In genomic region chr2:71872801-71873443, GRCm38 (mm10) we compare ENCODE assay signal across 7 mouse cellular contexts. TPM values are rescaled to one million over a fixed set of nuclear protein-coding genes. Genes with fewer than 3 reads are reported as not detected.
DNase-seq lines count a peak whose midpoint lies in the region; ATAC-seq and TF ChIP-seq lines count a peak whose summit lies in the region.

Gene Pdk1, plus strand, starts transcription at chr2:71873224.

- ATAC-seq in intestine, postnatal 0 days: peak; percentile 99
- peak; percentile 98 for ATAC-seq in midbrain, embryonic 12.5 days (ENCODE audit: low FRiP score, low read depth)

- H3K4me3 ChIP-seq in embryonic facial prominence, embryonic 10.5 days: peak within 1 kb of the TSS; percentile 87
- peak within 1 kb of the TSS; percentile 78 for H3K4me3 ChIP-seq in intestine, postnatal 0 days (ENCODE audit: low read depth, low read length)
- peak within 1 kb of the TSS; percentile 70 for H3K4me3 ChIP-seq in midbrain, embryonic 12.5 days
- H3K4me3 ChIP-seq in small intestine, adult 2 months (ENCODE audit: low read depth, low read length): peak within 1 kb of the TSS; percentile 92

- H3K4me1 ChIP-seq in embryonic facial prominence, embryonic 10.5 days: peaks cover 30% of the 10 kb centered on the region
- no peaks in the 10 kb centered on the region for H3K4me1 ChIP-seq in intestine, postnatal 0 days (replicated peaks; ENCODE audit: control insufficient read depth, insufficient read depth, low read length)
- 0 out of 2 replicates have a peak, but pooled peaks cover 5% of the 10 kb centered on the region for H3K4me1 ChIP-seq in midbrain, embryonic 12.5 days
- no peaks in the 10 kb centered on the region for H3K4me1 ChIP-seq in small intestine, adult 2 months (ENCODE audit: control insufficient read depth, insufficient read depth, insufficient read length, low read length)

- under 1% methylated on average over 55 of the region's 55 CpGs for WGBS in embryonic facial prominence, embryonic 10.5 days
- WGBS in intestine, postnatal 0 days: 0% methylated on average over 48 of the region's 55 CpGs
- 1% methylated on average over 52 of the region's 55 CpGs for WGBS in midbrain, embryonic 12.5 days
- WGBS in small intestine, adult 2 months: under 1% methylated on average over 55 of the region's 55 CpGs

- H3K27ac ChIP-seq in embryonic facial prominence, embryonic 10.5 days (replicated peaks): peak within 1 kb of the TSS; percentile 95
- peak within 1 kb of the TSS; percentile 95 for H3K27ac ChIP-seq in intestine, postnatal 0 days (ENCODE audit: low read depth, low read length)
- peak within 1 kb of the TSS; percentile 72 for H3K27ac ChIP-seq in midbrain, embryonic 12.5 days (replicated peaks)
- peak within 1 kb of the TSS; percentile 79 for H3K27ac ChIP-seq in small intestine, adult 2 months (ENCODE audit: insufficient read depth, low read depth, low read length)

- 0 out of 2 replicates have a peak, but pooled peaks cover 3% of the 10 kb centered on the region for H3K27me3 ChIP-seq in embryonic facial prominence, embryonic 10.5 days (replicated peaks; ENCODE audit: low read depth, poor library complexity, severe bottlenecking)
- no peaks in the 10 kb centered on the region for H3K27me3 ChIP-seq in intestine, postnatal 0 days (replicated peaks; ENCODE audit: control insufficient read depth, insufficient read depth, low read length)
- H3K27me3 ChIP-seq in midbrain, embryonic 12.5 days: peaks cover 20% of the 10 kb centered on the region
- no peaks in the 10 kb centered on the region for H3K27me3 ChIP-seq in small intestine, adult 2 months (ENCODE audit: control insufficient read depth, insufficient read depth, low read length)

- peak within 1 kb of the TSS; percentile 90 for H3K4me2 ChIP-seq in intestine, postnatal 0 days (replicated peaks; ENCODE audit: low read depth)
- peak within 1 kb of the TSS; percentile 92 for H3K4me2 ChIP-seq in midbrain, embryonic 12.5 days (replicated peaks)

- DNase-seq in adrenal gland, postnatal 10 days: peak; percentile 100
- peak; percentile 98 for DNase-seq in embryonic facial prominence, embryonic 10.5 days (ENCODE audit: low spot score)
- peak; percentile 54 for DNase-seq in gonadal fat pad, adult 2 months (ENCODE audit: low read depth)
- peak; percentile 98 for DNase-seq in left cerebral cortex, postnatal 4 days

- intact Hi-C loops in left cerebral cortex, postnatal 4 days (cut with DNase I): no loop called here

- H3K9me3 ChIP-seq in embryonic facial prominence, embryonic 10.5 days: no peaks in the 10 kb centered on the region
- H3K9me3 ChIP-seq in intestine, postnatal 0 days (ENCODE audit: control insufficient read depth): no peaks in the 10 kb centered on the region
- no peaks in the 10 kb centered on the region for H3K9me3 ChIP-seq in midbrain, embryonic 12.5 days

- peak within 1 kb of the TSS; percentile 86 for H3K9ac ChIP-seq in intestine, postnatal 0 days (ENCODE audit: low read depth, low read length)
- H3K9ac ChIP-seq in midbrain, embryonic 12.5 days (replicated peaks): peak within 1 kb of the TSS; percentile 65

- H3K36me3 ChIP-seq in embryonic facial prominence, embryonic 10.5 days (replicated peaks): peaks cover 9% of the 10 kb centered on the region
- H3K36me3 ChIP-seq in intestine, postnatal 0 days (ENCODE audit: control insufficient read depth, insufficient read depth): no peaks in the 10 kb centered on the region
- no peaks in the 10 kb centered on the region for H3K36me3 ChIP-seq in midbrain, embryonic 12.5 days
- no peaks in the 10 kb centered on the region for H3K36me3 ChIP-seq in small intestine, adult 2 months (ENCODE audit: control insufficient read depth, insufficient read depth, low read length)

- TF ChIP-seq POLR2A in small intestine, adult 2 months (IDR thresholded peaks at IDR 0.05; ENCODE audit: low read depth, low read length): peak; percentile 69

- TF ChIP-seq CTCF in intestine, postnatal 0 days (IDR thresholded peaks at IDR 0.05; ENCODE audit: low read depth): peak; percentile 39
- no peak for TF ChIP-seq CTCF in small intestine, adult 2 months (IDR thresholded peaks at IDR 0.05; ENCODE audit: extremely low read depth, insufficient read length, insufficient replicate concordance, low read depth, low read length)

RNA-seq across cellular contexts. Expression of gene Pdk1, which starts in this region (rescaled TPM):
- total RNA-seq in adrenal gland, postnatal 10 days (2021): 10 to 100 TPM; 66.4 to 80.4 TPM
- 53.6 TPM in 2 replicates for polyA plus RNA-seq in embryonic facial prominence, embryonic 10.5 days (2016; fragmentation: Nextera tagmentation; extraction: Ambion mirVana)
- 28.1 and 38.4 TPM in 2 replicates for polyA plus RNA-seq in gonadal fat pad, adult 2 months (2012; rRNA removed)
- polyA plus RNA-seq in intestine, postnatal 0 days (2015; fragmentation: Nextera tagmentation; extraction: Ambion mirVana): 14.3 and 16.4 TPM in 2 replicates
- total RNA-seq in left cerebral cortex, postnatal 4 days (2021): 10 to 100 TPM; 30.1 to 30.8 TPM
- polyA plus RNA-seq in midbrain, embryonic 12.5 days (2016; fragmentation: Nextera tagmentation; extraction: Ambion mirVana): 19.0 and 21.4 TPM in 2 replicates
- 5.2 and 7.0 TPM in 2 replicates for polyA plus RNA-seq in small intestine, adult 2 months (2012; rRNA removed)

Comparison
In these comparisons a context has a peak if more than half of its experiments do, and no peak if none do; other contexts are left out.
1. Peak in every context shown above with its lines: DNase-seq, ATAC-seq, H3K4me3 ChIP-seq and H3K27ac ChIP-seq.